Mouse (Mus musculus): ENCODE results near the gene Ccdc22. TPM values are rescaled to one million over a fixed set of nuclear protein-coding genes. Genes with fewer than 3 reads are reported as not detected.

The Ccdc22 gene
- total RNA-seq (2012; rRNA removed) (32.4 and 34.7 TPM in 2 replicates), total RNA-seq (2014; rRNA removed) (24.4 and 26.0 TPM in 2 replicates), polyA plus RNA-seq (2012; ENCODE audit: insufficient read length, low read depth) (23.9 and 26.2 TPM in 2 replicates)

- H3K4me1 ChIP-seq (ENCODE audit: control insufficient read depth in 1 of 2, insufficient read depth in 2 of 2) = peaks cover 3 to 12% of the 10 kb centered on the region in 2 experiments; a peak in 3 of 4 replicates
- H3K36me3 ChIP-seq (replicated peaks in 1 of 2; ENCODE audit: control insufficient read depth in 1 of 2, insufficient read depth in 1 of 2, low read length in 1 of 2) = peaks cover 10 to 31% of the 10 kb centered on the region in 2 experiments
- peak within 1 kb of the TSS; percentile 81 for H3K9ac ChIP-seq (ENCODE audit: insufficient read depth, low read depth)
- H3K4me2 ChIP-seq (ENCODE audit: insufficient read depth, low read depth, poor library complexity, severe bottlenecking) = peak within 1 kb of the TSS; percentile 83
- peaks cover 5% of the 10 kb centered on the region for H3K27me3 ChIP-seq (replicated peaks)
- TF ChIP-seq SMC3 (IDR thresholded peaks at IDR 0.05; ENCODE audit: low read depth, low read length) = no peak
- no peak for TF ChIP-seq CTCF (conservative IDR thresholded peaks at IDR 0.05 in 1 of 2, IDR thresholded peaks at IDR 0.05 in 1 of 2; ENCODE audit: low read depth in 2 of 2, low read length in 2 of 2)
- TF ChIP-seq CHD2 (IDR thresholded peaks at IDR 0.05; ENCODE audit: low read length) = no peak
- no peak for TF ChIP-seq RAD21 (IDR thresholded peaks at IDR 0.05; ENCODE audit: low read depth, low read length)
- TF ChIP-seq MAFK (IDR thresholded peaks at IDR 0.05; ENCODE audit: insufficient replicate concordance, low read length) = no peak
- peak; percentile 8; the same call in 1 of the 2 replicates for TF ChIP-seq GABPA (IDR thresholded peaks at IDR 0.05; ENCODE audit: insufficient replicate concordance, low read depth, low read length)
- no peak for TF ChIP-seq UBTF (IDR thresholded peaks at IDR 0.05; ENCODE audit: low read depth, low read length)
- peak; percentile 92 for TF ChIP-seq MAX (IDR thresholded peaks at IDR 0.05; ENCODE audit: low read length)
- 0 out of 2 replicates have a peak, but pooled peaks have one; percentile 31 for TF ChIP-seq MYC (IDR thresholded peaks at IDR 0.05; ENCODE audit: low read depth, low read length)
- TF ChIP-seq PAX5 (IDR thresholded peaks at IDR 0.05; ENCODE audit: low read length) = no peak
- TF ChIP-seq SIN3A (IDR thresholded peaks at IDR 0.05; ENCODE audit: low read length) = peak; percentile 55; the same call in 1 of the 2 replicates
- TF ChIP-seq NRF1 (IDR thresholded peaks at IDR 0.05; ENCODE audit: low read depth, low read length) = peak; percentile 73
- no peak for TF ChIP-seq E2F4 (IDR thresholded peaks at IDR 0.05; ENCODE audit: insufficient replicate concordance, low read depth, low read length)
- TF ChIP-seq BHLHE40 (IDR thresholded peaks at IDR 0.05; ENCODE audit: low read depth, low read length) = peak; percentile 97
- peak; percentile 45; the same call in 1 of the 2 replicates for TF ChIP-seq TCF12 (IDR thresholded peaks at IDR 0.05; ENCODE audit: low read depth, low read length)
- peak; percentile 88 for TF ChIP-seq USF2 (conservative IDR thresholded peaks at IDR 0.05; ENCODE audit: low read depth, low read length)
- no peak for TF ChIP-seq JUND (conservative IDR thresholded peaks at IDR 0.05; ENCODE audit: low read depth, low read length)
- TF ChIP-seq MEF2A (IDR thresholded peaks at IDR 0.05; ENCODE audit: borderline replicate concordance, low read depth, low read length) = no peak
- TF ChIP-seq TBP (conservative IDR thresholded peaks at IDR 0.05; ENCODE audit: low read depth, low read length) = no peak
- TF ChIP-seq ZNF384 (IDR thresholded peaks at IDR 0.05; ENCODE audit: low read depth, low read length) = peak; percentile 65
- no peak for TF ChIP-seq EP300 (IDR thresholded peaks at IDR 0.05; ENCODE audit: low read length)
- TF ChIP-seq POLR2AphosphoS2 (IDR thresholded peaks at IDR 0.05; ENCODE audit: low read depth, low read length) = no peak
- TF ChIP-seq ZKSCAN1 (IDR thresholded peaks at IDR 0.05; ENCODE audit: borderline replicate concordance, low read depth, low read length) = no peak
- no peak for TF ChIP-seq ZC3H11A (IDR thresholded peaks at IDR 0.05; ENCODE audit: low read depth, low read length)
- TF ChIP-seq IRF4 (IDR thresholded peaks at IDR 0.05; ENCODE audit: low read depth, low read length) = peak; percentile 64; the same call in 1 of the 2 replicates
- TF ChIP-seq ZMIZ1 (IDR thresholded peaks at IDR 0.05; ENCODE audit: low read depth, low read length) = no peak
- TF ChIP-seq KAT2A (IDR thresholded peaks at IDR 0.05; ENCODE audit: insufficient replicate concordance, low read length) = peak; percentile 88; the same call in 1 of the 2 replicates
- no peak for TF ChIP-seq ETS1 (conservative IDR thresholded peaks at IDR 0.05; ENCODE audit: low read depth, low read length)
- no peak for TF ChIP-seq MXI1 (IDR thresholded peaks at IDR 0.05; ENCODE audit: low read depth, low read length)
- no peak for TF ChIP-seq MAZ (IDR thresholded peaks at IDR 0.05; ENCODE audit: low read depth, low read length)
- TF ChIP-seq CHD1 (IDR thresholded peaks at IDR 0.05; ENCODE audit: low read depth, low read length) = no peak
- peak; percentile 35; the same call in 1 of the 2 replicates for TF ChIP-seq ELF1 (IDR thresholded peaks at IDR 0.05; ENCODE audit: low read depth, low read length)
- TF ChIP-seq RCOR1 (conservative IDR thresholded peaks at IDR 0.05; ENCODE audit: low read depth, low read length) = no peak
- TF ChIP-seq POLR2A (IDR thresholded peaks at IDR 0.05; ENCODE audit: low read depth, low read length) = peak; percentile 53; the same call in 1 of the 2 replicates
- TF ChIP-seq HCFC1 (IDR thresholded peaks at IDR 0.05; ENCODE audit: low read depth, low read length) = peak; percentile 99
- no peak for TF ChIP-seq JUN (IDR thresholded peaks at IDR 0.05; ENCODE audit: insufficient read depth, low read depth, low read length)
- TF ChIP-seq USF1 (IDR thresholded peaks at IDR 0.05; ENCODE audit: low read depth, low read length) = peak; percentile 94
- TF ChIP-seq NELFE (IDR thresholded peaks at IDR 0.05; ENCODE audit: low read depth, low read length) = no peak
- no peak within 1 kb of the TSS for H3K27ac ChIP-seq (ENCODE audit: insufficient read depth, low read depth)
- in situ Hi-C loops (cut with MboI; ENCODE audit: low pct_ligation_motif_present, low pct_unique_long_range_greater_than_20kb, low sequenced_read_pairs) = no loop called here
- H3K4me3 ChIP-seq (replicated peaks in 1 of 3; ENCODE audit: low read depth in 2 of 3, low read length in 2 of 3, poor library complexity in 1 of 3) = peak within 1 kb of the TSS; percentile 52 to 63 (median 59)
- peaks cover 3% of the 10 kb centered on the region; the same call in 1 of the 2 replicates for H3K79me2 ChIP-seq (replicated peaks; ENCODE audit: control insufficient read depth, extremely low read depth, insufficient read depth, poor library complexity, severe bottlenecking)
- dilution Hi-C loops (cut with MboI; ENCODE audit: extremely low pct_ligation_motif_present, extremely low pct_unique_long_range_greater_than_20kb, low sequenced_read_pairs) = no loop called here
- no peaks in the 10 kb centered on the region for H3K9me3 ChIP-seq (replicated peaks; ENCODE audit: low read length)
- DNase-seq (ENCODE audit: extremely low read depth) = peak; percentile 80
Measured at GRCm38 (mm10) chrX:7604879-7605574, at the start of gene Ccdc22. Ccdc22 (minus strand) TSS chrX:7605517.
